Mouse (Mus musculus) embryonic facial prominence, embryonic 10.5 days (tissue): ENCODE data around the gene Gm20807. TPM values are rescaled to one million over a fixed set of nuclear protein-coding genes. Genes with fewer than 3 reads are reported as not detected.
"Not testable (repeated sequence)": the region's sequence is repeated elsewhere in the genome, so short reads cannot be mapped to it uniquely, and the experiment has no call there.

Source experiments
- DNase-seq: peaks from one replicate; pipeline ENCODE4 v3.0.0-alpha.2; 2017; ENCODE audit warnings: low spot score
- H3K27ac ChIP-seq: fragments of 300-500 bp; sonication (generic); replicated peaks from 2 replicates; pipeline ENCODE4 v1.5.1; 2016; ENCODE audit warnings: mild to moderate bottlenecking
- H3K27me3 ChIP-seq: fragments of 300-500 bp; sonication (generic); replicated peaks from 2 replicates; pipeline ENCODE4 v1.6.1; 2016; ENCODE audit warnings: low read depth, mild to moderate bottlenecking; ENCODE audit not compliant: poor library complexity, severe bottlenecking
- H3K36me3 ChIP-seq: fragments of 300-500 bp; sonication (generic); replicated peaks from 2 replicates; pipeline ENCODE4 v1.6.1; 2016; ENCODE audit warnings: mild to moderate bottlenecking, moderate library complexity
- H3K4me1 ChIP-seq: fragments of 300-500 bp; sonication (generic); 2 replicates; pipeline ENCODE4 v1.6.1; 2016
- H3K4me3 ChIP-seq: fragments of 300-500 bp; sonication (generic); 2 replicates; pipeline ENCODE4 v1.5.1; 2016; ENCODE audit warnings: mild to moderate bottlenecking, moderate library complexity
- H3K9me3 ChIP-seq: fragments of 300-500 bp; sonication (generic); 2 replicates; pipeline ENCODE4 v1.6.1; 2016; ENCODE audit warnings: mild to moderate bottlenecking
- polyA plus RNA-seq: library from polyadenylated mRNA; unstranded; fragments of >200 nt; fragmentation: Nextera tagmentation; extraction: Ambion mirVana; gene quantifications from 2 replicates; pipeline ENCODE4 v1.2.1, GENCODE M21; 2016

Gm20807 gene
- polyA plus RNA-seq, result not detected in 2 replicates

DNA sequence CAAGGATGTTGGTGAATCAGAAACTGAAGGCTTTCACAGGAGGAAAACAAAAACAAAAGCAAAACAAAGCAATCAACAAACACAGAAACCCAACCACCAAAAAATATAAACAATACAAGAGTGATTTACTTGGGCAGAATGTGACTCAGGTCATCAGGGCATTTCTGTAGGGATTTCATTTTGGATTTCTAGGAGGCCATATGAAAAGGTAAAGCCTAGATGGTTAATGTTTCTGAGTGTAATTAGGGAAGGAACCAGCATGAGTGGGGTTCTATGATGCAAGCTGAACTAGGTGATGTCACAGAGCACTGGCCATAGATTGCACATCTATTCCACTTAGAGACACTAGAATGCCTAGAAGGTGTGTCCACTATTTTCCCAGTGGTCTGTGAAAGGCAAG, at the start of gene Gm20807:
TSS of gene Gm20807 (plus strand) at position 301 of the 400 bp plus-strand sequence.
- DNase-seq, H3K4me3 ChIP-seq, H3K27ac ChIP-seq, H3K27me3 ChIP-seq, H3K36me3 ChIP-seq, H3K4me1 ChIP-seq, H3K9me3 ChIP-seq: not testable (repeated sequence)

Other genes with a start within 250 kb of the Gm20807 start
- gene Gm21891, start 90.6 kb downstream of the Gm20807 start, polyA plus RNA-seq, result not detected in 2 replicates
- gene Gm21425, start 119.1 kb downstream of the Gm20807 start, polyA plus RNA-seq, result not detected in 2 replicates
- gene Gm21828, start 181.0 kb downstream of the Gm20807 start, polyA plus RNA-seq, result not detected in 2 replicates
- not detected in 2 replicates for gene Gm21440, start 209.5 kb downstream of the Gm20807 start, polyA plus RNA-seq
- gene Gm21454, start 209.6 kb downstream of the Gm20807 start, polyA plus RNA-seq, result not detected in 2 replicates